Mouse (Mus musculus): ENCODE measurements around the gene Fam168b.

DNA sequence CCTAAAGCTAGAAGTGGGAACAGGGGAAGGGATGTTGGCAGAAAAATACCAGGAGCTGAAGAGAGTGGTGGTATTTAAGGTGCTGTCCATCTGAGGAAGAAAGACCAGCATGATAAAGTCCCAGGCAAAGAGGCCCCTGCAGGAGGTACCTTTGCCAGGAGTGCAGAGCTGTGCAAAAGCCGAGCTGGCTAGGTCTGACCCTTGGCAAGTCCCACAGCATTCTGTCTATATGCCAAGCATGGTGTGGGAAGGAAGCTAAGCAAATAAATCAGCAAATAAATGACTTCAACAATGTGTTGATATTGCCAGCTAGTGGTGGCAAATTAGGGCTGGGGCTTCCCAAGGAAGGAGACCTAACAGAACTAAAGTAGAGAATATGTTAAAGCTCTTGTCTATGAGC is 76.0 kb downstream of the Fam168b start:
- TF ChIP-seq GATA1 (IDR thresholded peaks at IDR 0.05; ENCODE audit: borderline replicate concordance, low read length), result no peak
- no peak for TF ChIP-seq FLI1 (IDR thresholded peaks at IDR 0.05; ENCODE audit: low read length)
